Mouse (Mus musculus) ES-E14 (cell line): Measurements from ENCODE around the gene Cfl1. TPM values are rescaled to one million over a fixed set of nuclear protein-coding genes. Genes with fewer than 3 reads are reported as not detected.

Experiments used
- DNase-seq: peaks from one replicate; pipeline ENCODE4 v3.0.0-alpha.2; 2013; ENCODE audit warnings: low read depth, low spot score
- H3K27ac ChIP-seq: 2 replicates; pipeline ENCODE4 v1.5.1; 2012; ENCODE audit warnings: low read depth, mild to moderate bottlenecking, low read length, moderate library complexity, mixed read lengths; ENCODE audit not compliant: poor library complexity, insufficient read depth, severe bottlenecking
- H3K36me3 ChIP-seq: 2 replicates; pipeline ENCODE4 v1.6.1; 2012; ENCODE audit warnings: mild to moderate bottlenecking, low read length, moderate library complexity, mixed read lengths; ENCODE audit not compliant: control insufficient read depth, poor library complexity, insufficient read depth, severe bottlenecking
- H3K4me1 ChIP-seq, 2 experiments: fragments of 150-350 bp in 1 of 2; sonication (generic) in 1 of 2; 2 replicates each; pipeline ENCODE4 v1.6.1; 2012; ENCODE audit warnings: low read length in 2 of 2, mild to moderate bottlenecking in 1 of 2, mixed read lengths in 1 of 2; ENCODE audit not compliant: control insufficient read depth in 2 of 2, insufficient read depth in 2 of 2, poor library complexity in 1 of 2
- H3K4me3 ChIP-seq, 2 experiments: fragments of 150-350 bp in 1 of 2; sonication (generic) in 1 of 2; 2 replicates each; pipeline ENCODE4 v1.5.1; 2012; ENCODE audit warnings: low read length in 2 of 2, low read depth in 1 of 2, mild to moderate bottlenecking in 1 of 2, mixed read lengths in 1 of 2; ENCODE audit not compliant: insufficient read depth in 1 of 2, poor library complexity in 1 of 2, severe bottlenecking in 1 of 2
- H3K9ac ChIP-seq: 2 replicates; pipeline ENCODE4 v1.6.1; 2012; ENCODE audit warnings: low read depth, mild to moderate bottlenecking, low read length, mixed read lengths; ENCODE audit not compliant: poor library complexity, insufficient read depth, severe bottlenecking
- H3K9me3 ChIP-seq: fragments of 150-350 bp; sonication (generic); 2 replicates; pipeline ENCODE4 v1.6.1; 2012; ENCODE audit warnings: low read depth, mild to moderate bottlenecking, low read length; ENCODE audit not compliant: control insufficient read depth, insufficient read depth
- CHD2 ChIP-seq: IDR thresholded peaks from 2 replicates; pipeline ENCODE4 v1.6.1; 2014; ENCODE audit warnings: mild to moderate bottlenecking, low read depth, low read length, inconsistent platforms
- HCFC1 ChIP-seq: IDR thresholded peaks from 2 replicates; pipeline ENCODE4 v1.6.1; 2012; ENCODE audit warnings: low read length, inconsistent platforms, borderline replicate concordance; ENCODE audit not compliant: insufficient read depth
- MAFK ChIP-seq: IDR thresholded peaks from 2 replicates; pipeline ENCODE4 v1.6.1; 2014; ENCODE audit warnings: mild to moderate bottlenecking, low read depth, low read length, inconsistent platforms; ENCODE audit not compliant: insufficient read depth
- ZC3H11A ChIP-seq: IDR thresholded peaks from 2 replicates; pipeline ENCODE4 v1.6.1; 2012; ENCODE audit warnings: low read depth, mild to moderate bottlenecking, inconsistent platforms, low read length, borderline replicate concordance
- ZNF384 ChIP-seq: IDR thresholded peaks from 2 replicates; pipeline ENCODE4 v1.6.1; 2012; ENCODE audit warnings: low read depth, low read length, inconsistent platforms
- in situ Hi-C, 2 experiments: fragments of 600-800 bp; cut with MboI; formaldehyde crosslinking; loops; one replicate each; pipeline ENCODE4 v1.15.1; 2025; ENCODE audit warnings: low sequenced_read_pairs in 2 of 2, inconsistent platforms in 1 of 2; ENCODE audit not compliant: unreplicated experiment in 2 of 2
- total RNA-seq: library from RNA; depleted of rRNA; stranded (reverse); fragments of 300-350 nt; gene quantifications from 2 replicates; pipeline ENCODE4 v1.2.3, GENCODE M21; 2012

The Cfl1 gene
- total RNA-seq, 1 experiment, result 955 TPM

DNA sequence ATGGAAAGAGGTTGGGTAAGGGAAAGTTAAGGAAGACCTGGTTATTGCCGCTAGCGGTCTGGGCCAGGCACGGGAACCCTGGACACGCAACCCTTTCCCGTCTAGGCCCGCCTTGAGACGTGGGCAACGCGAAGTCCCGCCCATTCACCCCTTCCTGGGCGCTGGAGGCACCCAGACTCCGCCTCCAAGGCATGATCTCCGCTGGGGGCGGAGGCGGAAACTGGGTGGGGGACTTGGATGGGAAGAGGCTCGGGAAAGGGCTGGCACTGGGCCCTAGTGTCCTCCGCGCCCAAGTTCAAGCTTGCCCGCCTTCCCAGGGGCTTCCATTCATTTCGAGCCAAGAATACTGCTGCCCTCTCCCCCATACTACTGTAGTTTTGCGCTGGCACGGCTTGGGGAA lies 16.5 kb upstream of the Cfl1 start, which contains the start of gene Efemp2:
Gene Efemp2 (plus strand): TSS at position 235 of the 400 bp plus-strand sequence.
- Histone ChIP-seq H3K27ac (no peak within 1 kb of the TSS), H3K9me3 (no peaks in the 10 kb centered on the region), H3K9ac (peak within 1 kb of the TSS; percentile 61), H3K4me1 (0 out of 4 replicates have a peak, but pooled peaks cover 0 to 2% of the 10 kb centered on the region in 2 experiments), H3K36me3 (no peaks in the 10 kb centered on the region), H3K4me3 (peak within 1 kb of the TSS; percentile 76 to 81)
- in situ Hi-C loops, result no loop called here
- peak; percentile 69 for DNase-seq
- TF ChIP-seq HCFC1, result no peak
- no peak for TF ChIP-seq MAFK
- TF ChIP-seq ZNF384, result no peak
- no peak for TF ChIP-seq ZC3H11A
- TF ChIP-seq CHD2, result no peak

DNA sequence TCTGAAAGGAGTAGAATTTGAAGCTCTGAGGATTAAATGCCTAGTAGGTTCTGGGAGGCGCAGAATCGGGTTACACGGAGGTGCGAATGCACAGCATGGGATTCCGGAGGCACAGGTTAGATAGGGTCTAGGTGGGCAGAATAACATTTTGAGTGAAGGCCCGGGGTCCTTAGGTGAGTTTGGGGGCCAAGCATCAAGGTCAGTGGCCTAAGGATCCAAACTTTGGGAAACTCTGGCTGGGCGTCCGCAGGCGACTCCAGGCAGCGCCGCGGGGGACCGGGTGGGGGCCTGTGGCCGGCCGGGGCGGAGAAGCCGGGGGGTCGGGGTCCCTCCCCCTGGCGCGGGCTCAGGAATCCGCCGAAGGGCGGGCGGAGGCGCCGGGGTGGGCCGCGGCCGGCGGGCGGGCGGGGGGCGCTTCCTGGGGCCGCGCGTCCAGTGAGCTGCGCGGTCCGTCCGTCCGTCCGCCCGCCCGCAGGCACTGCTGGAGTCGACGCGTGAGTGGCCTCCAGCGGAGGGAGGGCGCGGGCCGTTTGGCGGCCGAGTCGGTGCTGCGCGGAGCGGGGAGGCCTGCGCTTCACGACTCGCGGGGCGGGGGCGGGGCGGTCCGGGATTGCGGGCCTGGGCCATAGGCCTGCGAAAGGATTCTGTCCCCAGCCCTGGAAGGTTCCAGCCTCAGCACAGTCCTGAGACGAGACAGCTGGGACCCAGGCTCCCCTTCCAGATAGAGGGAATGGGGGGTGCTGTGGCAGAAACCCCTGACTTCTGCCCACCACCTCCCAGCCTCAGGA lies 15.8 kb upstream of the Cfl1 start:
- Histone ChIP-seq H3K4me3 (peak overlapping the region; percentile 76 to 81), H3K36me3 (no peaks in the 10 kb centered on the region), H3K9me3 (no peaks in the 10 kb centered on the region), H3K27ac (no peak overlapping the region), H3K4me1 (0 out of 4 replicates have a peak, but pooled peaks cover 0 to 2% of the 10 kb centered on the region in 2 experiments), H3K9ac (peak overlapping the region; percentile 61)
- TF ChIP-seq ZNF384 (no peak), HCFC1 (no peak), MAFK (no peak), ZC3H11A (no peak), CHD2 (no peak)
- in situ Hi-C loops, result no loop called here
- no peak for DNase-seq

DNA sequence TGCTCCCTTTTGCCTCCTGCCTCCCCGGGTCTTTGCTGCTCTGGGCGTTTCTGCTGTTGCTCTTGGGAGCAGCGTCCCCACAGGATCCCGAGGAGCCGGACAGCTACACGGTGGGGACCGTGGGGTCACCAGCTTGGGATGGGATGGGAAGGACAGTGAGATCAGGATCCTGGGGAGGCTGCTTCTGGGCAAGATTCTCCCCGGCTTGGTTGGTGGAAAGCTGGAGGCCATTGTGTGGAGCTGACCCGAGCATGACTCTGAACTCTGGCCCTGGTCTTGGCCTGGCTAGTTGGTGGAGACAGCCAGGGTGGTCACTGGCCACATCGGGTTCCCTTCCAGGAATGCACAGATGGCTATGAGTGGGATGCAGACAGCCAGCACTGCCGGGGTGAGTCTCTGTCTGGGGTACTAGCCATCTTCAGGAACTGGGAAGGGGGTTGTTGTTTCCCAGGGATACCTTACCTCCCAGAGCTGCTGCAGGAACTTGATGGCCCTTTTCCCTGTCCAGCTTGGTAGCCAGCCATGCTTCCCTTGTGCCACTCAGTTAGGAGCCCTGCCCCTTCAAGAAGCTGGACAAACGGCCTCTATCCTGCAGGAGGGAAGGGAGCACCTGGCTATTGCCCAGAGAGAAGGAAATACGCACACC lies 15.1 kb upstream of the Cfl1 start:
- no peaks in the 10 kb centered on the region for H3K36me3 ChIP-seq
- no peak for DNase-seq
- H3K27ac ChIP-seq, result no peak overlapping the region
- TF ChIP-seq CHD2, result no peak
- TF ChIP-seq MAFK, result no peak
- TF ChIP-seq ZC3H11A, result no peak
- TF ChIP-seq HCFC1, result no peak
- TF ChIP-seq ZNF384, result no peak
- no peaks in the 10 kb centered on the region for H3K9me3 ChIP-seq
- in situ Hi-C loops, result no loop called here
- H3K9ac ChIP-seq, result peak overlapping the region; percentile 61
- peak overlapping the region; percentile 76 to 81; a peak in 3 of 4 replicates for H3K4me3 ChIP-seq
- H3K4me1 ChIP-seq, result 0 out of 4 replicates have a peak, but pooled peaks cover 0 to 2% of the 10 kb centered on the region in 2 experiments

DNA sequence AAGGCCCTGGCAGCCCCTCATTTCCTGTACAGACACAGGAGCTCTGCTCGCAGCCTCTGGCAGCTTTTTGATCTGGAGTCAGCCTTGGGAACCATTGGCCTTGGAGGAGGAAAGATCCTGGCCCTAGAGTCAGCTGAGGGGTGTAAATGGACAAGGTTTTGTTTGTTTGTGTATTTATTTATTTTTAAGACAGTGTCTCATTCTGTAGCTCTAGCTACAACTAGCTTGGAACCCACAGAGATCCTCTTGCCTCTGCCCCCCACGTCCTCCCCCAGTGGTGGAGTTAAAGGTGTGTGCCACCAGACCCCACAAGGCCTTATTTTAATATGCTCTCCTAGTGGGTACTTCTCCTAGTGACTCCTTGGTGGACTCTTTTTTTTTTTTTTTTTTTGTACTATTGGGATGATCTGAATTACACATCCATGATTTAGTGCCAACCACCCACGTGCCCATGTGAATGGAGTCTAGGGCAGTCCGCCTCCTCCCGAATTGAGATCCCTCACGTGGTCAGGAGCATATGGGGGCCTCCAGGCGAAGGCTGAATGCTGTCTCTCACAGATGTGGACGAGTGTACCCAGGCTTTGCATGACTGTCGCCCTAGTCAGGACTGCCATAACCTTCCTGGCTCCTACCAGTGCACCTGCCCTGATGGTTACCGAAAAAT lies 13.1 kb upstream of the Cfl1 start:
- Histone ChIP-seq H3K4me1 (0 out of 4 replicates have a peak, but pooled peaks cover 0 to 2% of the 10 kb centered on the region in 2 experiments), H3K9ac (no peak overlapping the region), H3K36me3 (no peaks in the 10 kb centered on the region; the same call in none of the 2 replicates), H3K27ac (no peak overlapping the region), H3K9me3 (no peaks in the 10 kb centered on the region), H3K4me3 (no peak overlapping the region)
- in situ Hi-C loops, result no loop called here
- TF ChIP-seq ZC3H11A (no peak), HCFC1 (no peak), ZNF384 (no peak), CHD2 (no peak), MAFK (no peak)
- DNase-seq, result no peak
